ENCODE assay signal across 8 mouse cellular contexts in the genomic region with DNA sequence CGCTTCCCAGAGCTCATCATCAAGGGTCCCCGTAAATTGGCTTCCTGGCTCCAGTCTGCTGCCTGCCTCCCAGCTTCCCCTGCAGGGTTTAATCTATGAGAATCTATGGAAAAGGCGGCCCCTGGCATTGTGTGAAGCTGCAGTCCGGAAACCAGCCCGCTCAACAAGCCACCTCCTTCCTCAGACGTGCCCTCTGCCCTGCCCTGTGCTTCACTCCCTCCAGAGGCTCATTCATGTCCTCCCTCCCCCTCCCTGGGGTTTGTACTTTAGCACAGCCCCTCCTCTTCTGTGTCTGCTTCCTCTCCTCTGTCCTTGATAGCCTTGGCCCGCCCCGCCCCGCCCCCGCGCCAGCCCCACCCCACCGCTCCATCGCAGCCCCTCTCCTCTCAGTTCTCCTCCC. TPM values are rescaled to one million over a fixed set of nuclear protein-coding genes. Genes with fewer than 3 reads are reported as not detected.
DNase-seq lines count a peak whose midpoint lies in the region; ATAC-seq and TF ChIP-seq lines count a peak whose summit lies in the region.

No protein-coding gene starts in this region.

- TF ChIP-seq POLR2A in lung, adult 2 months (IDR thresholded peaks at IDR 0.05; ENCODE audit: borderline replicate concordance, extremely low read depth, low read depth, low read length) = 0 out of 2 replicates have a peak, but pooled peaks have one; percentile 18

- 15% methylated on average over 7 of the region's 13 CpGs for WGBS in lung, adult 2 months
- 3% methylated on average over 10 of the region's 13 CpGs for WGBS in neural tube, embryonic 13.5 days

- peak; percentile 64 for ATAC-seq in neural tube, embryonic 13.5 days (ENCODE audit: low read depth)

- H3K36me3 ChIP-seq in neural tube, embryonic 13.5 days = no peaks in the 10 kb centered on the region

- H3K4me1 ChIP-seq in lung, adult 2 months (ENCODE audit: control insufficient read depth, insufficient read depth, low read length) = peaks cover 8% of the 10 kb centered on the region; the same call in 1 of the 2 replicates
- H3K4me1 ChIP-seq in neural tube, embryonic 13.5 days (replicated peaks) = peaks cover 31% of the 10 kb centered on the region

- H3K4me2 ChIP-seq in neural tube, embryonic 13.5 days = peak overlapping the region; percentile 45

- peak overlapping the region; percentile 71 for H3K27ac ChIP-seq in neural tube, embryonic 13.5 days (replicated peaks)

- no peaks in the 10 kb centered on the region for H3K9me3 ChIP-seq in neural tube, embryonic 13.5 days

- no peak for TF ChIP-seq CTCF in lung, adult 2 months (IDR thresholded peaks at IDR 0.05; ENCODE audit: insufficient read depth, low read length)

- DNase-seq in CD4-positive, CD25-positive, alpha-beta regulatory T cell, adult 2 months (ENCODE audit: low read depth, low spot score) = peak; percentile 91
- peak; percentile 51 for DNase-seq in adrenal gland, postnatal 25 days
- peak; percentile 67 to 86 for DNase-seq in heart, adult 18-20 months
- DNase-seq in kidney, adult 11 months = peak; percentile 89
- no peak for DNase-seq in lung, adult 2 months
- DNase-seq in left cerebral cortex, adult 8-10 months (ENCODE audit: low spot score in 2 of 2) = no peak
- no peak for DNase-seq in left cerebral cortex, postnatal 25 days (ENCODE audit: low spot score in 2 of 2)

- peak overlapping the region; percentile 26 for H3K4me3 ChIP-seq in lung, adult 2 months (replicated peaks; ENCODE audit: extremely low read depth, low read depth, low read length)
- peak overlapping the region; percentile 13; the same call in 1 of the 2 replicates for H3K4me3 ChIP-seq in neural tube, embryonic 13.5 days

- no peaks in the 10 kb centered on the region for H3K27me3 ChIP-seq in neural tube, embryonic 13.5 days

- H3K9ac ChIP-seq in neural tube, embryonic 13.5 days = peak overlapping the region; percentile 54

- intact Hi-C loops in left cerebral cortex, postnatal 25 days (cut with DNase I) = no loop called here

RNA-seq across cellular contexts. Expression of gene Dgkz, which starts 8.8 kb away (rescaled TPM):
- total RNA-seq in adrenal gland, postnatal 25 days (2021) = 42.2 and 61.5 TPM in 2 replicates
- total RNA-seq in heart, adult 18-20 months (2021) = 10 to 100 TPM; 33.8 to 35.9 TPM
- polyA plus RNA-seq in lung, adult 2 months (2012; rRNA removed) = 252 and 308 TPM in 2 replicates
- polyA plus RNA-seq in neural tube, embryonic 13.5 days (2015; fragmentation: Nextera tagmentation; extraction: Ambion mirVana) = 35.7 and 38.8 TPM in 2 replicates
- total RNA-seq in left cerebral cortex, adult 8-10 months (2022) = 100 to 1,000 TPM; 414 to 471 (median 424) TPM
- total RNA-seq in left cerebral cortex, postnatal 25 days (2021) = 100 to 1,000 TPM; 556 to 558 TPM

RNA-seq across cellular contexts. Expression of gene Gm9821, which starts 38.9 kb away (rescaled TPM):
- not detected in 2 replicates for total RNA-seq in adrenal gland, postnatal 25 days (2021)
- not detected for total RNA-seq in heart, adult 18-20 months (2021)
- not detected in 2 replicates for polyA plus RNA-seq in lung, adult 2 months (2012; rRNA removed)
- polyA plus RNA-seq in neural tube, embryonic 13.5 days (2015; fragmentation: Nextera tagmentation; extraction: Ambion mirVana) = 0.22 TPM in 1 of 2 replicates, not detected in the other
- not detected for total RNA-seq in left cerebral cortex, adult 8-10 months (2022)
- not detected for total RNA-seq in left cerebral cortex, postnatal 25 days (2021)

RNA-seq across cellular contexts. Expression of gene Creb3l1, which starts 39.9 kb away (rescaled TPM):
- total RNA-seq in adrenal gland, postnatal 25 days (2021) = 4.3 and 8.4 TPM in 2 replicates
- 1 to 10 TPM; 4.3 to 6.5 TPM for total RNA-seq in heart, adult 18-20 months (2021)
- 11.6 and 15.0 TPM in 2 replicates for polyA plus RNA-seq in lung, adult 2 months (2012; rRNA removed)
- 3.3 and 3.7 TPM in 2 replicates for polyA plus RNA-seq in neural tube, embryonic 13.5 days (2015; fragmentation: Nextera tagmentation; extraction: Ambion mirVana)
- 1 to 10 TPM; 1.3 to 2.2 (median 1.8) TPM for total RNA-seq in left cerebral cortex, adult 8-10 months (2022)
- total RNA-seq in left cerebral cortex, postnatal 25 days (2021) = 1 to 10 TPM; 2.9 to 3.2 TPM

RNA-seq across cellular contexts. Expression of gene Mdk, which starts 52.3 kb away (rescaled TPM):
- 3.5 and 5.8 TPM in 2 replicates for total RNA-seq in adrenal gland, postnatal 25 days (2021)
- 1 to 10 TPM; 2.3 to 2.9 TPM for total RNA-seq in heart, adult 18-20 months (2021)
- polyA plus RNA-seq in lung, adult 2 months (2012; rRNA removed) = 10.0 and 10.1 TPM in 2 replicates
- 289 and 336 TPM in 2 replicates for polyA plus RNA-seq in neural tube, embryonic 13.5 days (2015; fragmentation: Nextera tagmentation; extraction: Ambion mirVana)
- total RNA-seq in left cerebral cortex, adult 8-10 months (2022) = 10 to 100 TPM; 17.9 to 21.1 (median 19.8) TPM
- 10 to 100 TPM; 18.3 to 19.6 TPM for total RNA-seq in left cerebral cortex, postnatal 25 days (2021)

RNA-seq across cellular contexts. Expression of gene Chrm4, which starts 57.4 kb away (rescaled TPM):
- 0.94 and 1.7 TPM in 2 replicates for total RNA-seq in adrenal gland, postnatal 25 days (2021)
- total RNA-seq in heart, adult 18-20 months (2021) = not detected
- polyA plus RNA-seq in lung, adult 2 months (2012; rRNA removed) = 0.10 and 0.13 TPM in 2 replicates
- 1.2 and 1.5 TPM in 2 replicates for polyA plus RNA-seq in neural tube, embryonic 13.5 days (2015; fragmentation: Nextera tagmentation; extraction: Ambion mirVana)
- 10 to 100 TPM; 57.9 to 66.5 (median 60.3) TPM for total RNA-seq in left cerebral cortex, adult 8-10 months (2022)
- total RNA-seq in left cerebral cortex, postnatal 25 days (2021) = 10 to 100 TPM; 41.6 to 55.1 TPM

Comparison
In these comparisons a context has a peak if more than half of its experiments do, and no peak if none do; other contexts are left out.
1. DNase-seq: peak in CD4-positive, CD25-positive, alpha-beta regulatory T cell, adult 2 months (single experiment), adrenal gland, postnatal 25 days (single experiment), heart, adult 18-20 months (2 of 2) and kidney, adult 11 months (single experiment); none in lung, adult 2 months (single experiment), left cerebral cortex, adult 8-10 months (0 of 2) and left cerebral cortex, postnatal 25 days (0 of 2).